Mouse (Mus musculus) olfactory bulb, adult 2 months (tissue): ENCODE data around the gene Gsc2. TPM values are rescaled to one million over a fixed set of nuclear protein-coding genes. Genes with fewer than 3 reads are reported as not detected.

Source experiments
- H3K27ac ChIP-seq: fragments of 200-500 bp; 2 replicates; pipeline ENCODE4 v1.5.1; 2012; ENCODE audit warnings: low read depth, low read length; ENCODE audit not compliant: insufficient read depth
- H3K4me1 ChIP-seq: fragments of 200-500 bp; 2 replicates; pipeline ENCODE4 v1.6.1; 2012; ENCODE audit warnings: low read length; ENCODE audit not compliant: control insufficient read depth, insufficient read depth
- H3K4me3 ChIP-seq: fragments of 200-500 bp; 2 replicates; pipeline ENCODE4 v1.5.1; 2012; ENCODE audit warnings: mild to moderate bottlenecking, low read depth, low read length, moderate library complexity; ENCODE audit not compliant: insufficient read depth
- CTCF ChIP-seq: fragments of 200-500 bp; IDR thresholded peaks from 2 replicates; pipeline ENCODE4 v1.5.1; 2012; ENCODE audit warnings: low read depth, mild to moderate bottlenecking, low read length, moderate library complexity; ENCODE audit not compliant: insufficient read depth
- POLR2A ChIP-seq: fragments of 200-500 bp; IDR thresholded peaks from 2 replicates; pipeline ENCODE4 v1.6.1; 2012; ENCODE audit warnings: mild to moderate bottlenecking, low read depth, low read length, moderate library complexity; ENCODE audit not compliant: insufficient read depth
- WGBS: fragments of 180-500 bp; shearing (Covaris S2); methylation state at CpG from one replicate; pipeline ENCODE4 v1.1.7; 2018; 5-methylcytosine and 5-hydroxymethylcytosine counted together
- polyA plus RNA-seq: library from polyadenylated mRNA; stranded (reverse); fragments of >200 nt; gene quantifications from 2 replicates; pipeline ENCODE4 v1.2.4, GENCODE M21; 2012; ENCODE audit warnings: low replicate concordance; ENCODE audit not compliant: missing spikeins, insufficient read depth, insufficient read length

The Gsc2 gene
- polyA plus RNA-seq, 1 experiment = not detected

DNA sequence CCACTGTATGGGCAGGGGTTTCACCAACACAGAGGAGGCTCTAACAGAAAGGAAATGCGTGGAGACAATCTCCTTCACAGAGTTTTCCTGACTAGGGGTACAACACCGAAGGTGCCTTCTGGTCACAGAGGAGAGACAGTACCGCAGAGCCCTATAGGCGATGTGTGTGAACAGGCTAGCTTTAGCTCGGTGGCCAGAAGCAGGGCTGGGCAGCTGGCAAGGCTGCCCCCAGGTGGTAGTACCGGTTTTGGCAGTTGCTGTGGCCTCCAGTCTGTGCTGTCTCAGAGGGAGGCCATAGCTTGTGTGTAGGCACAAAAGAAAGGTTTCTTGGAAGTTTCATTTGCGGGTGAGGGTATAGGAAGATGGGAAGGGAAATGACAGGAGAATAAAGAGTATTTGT is 24.0 kb upstream of the Gsc2 start:
- Histone ChIP-seq H3K27ac (no peak overlapping the region), H3K4me3 (no peak overlapping the region), H3K4me1 (peaks cover 2% of the 10 kb centered on the region; the same call in 1 of the 2 replicates)
- 18% methylated on average over 7 of the region's 7 CpGs for WGBS
- TF ChIP-seq POLR2A = no peak
- TF ChIP-seq CTCF = peak; percentile 59

DNA sequence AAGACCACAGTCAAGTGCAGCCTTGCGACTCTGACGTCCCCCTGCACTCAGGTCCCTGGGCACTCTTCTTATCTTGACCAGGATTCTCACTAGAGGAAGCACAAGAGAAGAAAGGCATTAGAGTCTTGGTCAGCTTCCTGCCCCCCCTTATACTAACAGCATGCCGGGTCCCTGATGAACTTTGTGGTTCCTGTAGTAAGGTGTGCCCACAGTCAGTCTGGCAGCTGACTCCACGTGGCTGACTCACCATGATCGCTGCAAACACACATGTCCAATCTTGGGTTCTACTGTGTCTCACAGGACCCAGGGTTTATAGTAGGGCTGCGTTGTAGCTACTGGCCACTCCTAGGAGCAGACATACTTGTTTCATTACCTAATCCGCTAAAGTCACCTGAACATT is 23.3 kb upstream of the Gsc2 start:
- 91% methylated on average over 7 of the region's 7 CpGs for WGBS
- TF ChIP-seq POLR2A (no peak), CTCF (no peak)
- Histone ChIP-seq H3K27ac (no peak overlapping the region), H3K4me3 (no peak overlapping the region), H3K4me1 (no peaks in the 10 kb centered on the region)

- no peak overlapping the region for H3K27ac ChIP-seq
- no peaks in the 10 kb centered on the region for H3K4me1 ChIP-seq
- 85% methylated on average over 10 of the region's 10 CpGs for WGBS
- H3K4me3 ChIP-seq = no peak overlapping the region
- TF ChIP-seq POLR2A (no peak), CTCF (no peak)
Measured at GRCm38 (mm10) chr16:17936776-17937175, 21.9 kb upstream of the Gsc2 start.

DNA sequence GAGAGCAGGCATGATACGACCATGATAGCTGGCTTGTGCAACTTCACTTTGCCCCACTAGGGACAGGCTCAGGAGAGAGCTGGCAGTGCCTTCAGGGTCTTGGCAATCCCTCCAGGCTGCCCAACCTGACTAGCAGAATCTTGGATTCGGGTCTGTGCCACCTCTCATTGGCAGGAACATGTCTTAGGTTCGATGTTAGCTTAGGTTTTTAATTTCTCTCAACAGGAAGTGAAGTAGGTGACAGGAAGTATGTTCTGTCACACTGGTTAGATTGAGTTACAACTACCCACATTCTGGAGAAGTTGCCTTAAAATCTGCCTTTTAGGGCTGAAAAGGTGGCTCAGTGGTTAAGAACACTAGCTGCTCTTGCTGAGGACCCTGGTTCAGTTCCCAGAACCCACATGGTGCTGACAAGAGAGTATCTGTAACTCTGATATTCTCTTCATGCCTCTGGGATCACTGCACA is 19.6 kb upstream of the Gsc2 start:
- no peak overlapping the region for H3K27ac ChIP-seq
- TF ChIP-seq POLR2A (no peak), CTCF (no peak)
- WGBS = 65% methylated on average over 3 of the region's 3 CpGs
- no peak overlapping the region for H3K4me3 ChIP-seq
- H3K4me1 ChIP-seq = no peaks in the 10 kb centered on the region

GRCm38 (mm10) chr16:17933594-17934444 is 19.0 kb upstream of the Gsc2 start:
- TF ChIP-seq POLR2A (no peak), CTCF (no peak)
- 73% methylated on average over 9 of the region's 9 CpGs for WGBS
- no peak overlapping the region for H3K4me3 ChIP-seq
- peaks cover under 1% of the 10 kb centered on the region for H3K4me1 ChIP-seq
- no peak overlapping the region for H3K27ac ChIP-seq

DNA sequence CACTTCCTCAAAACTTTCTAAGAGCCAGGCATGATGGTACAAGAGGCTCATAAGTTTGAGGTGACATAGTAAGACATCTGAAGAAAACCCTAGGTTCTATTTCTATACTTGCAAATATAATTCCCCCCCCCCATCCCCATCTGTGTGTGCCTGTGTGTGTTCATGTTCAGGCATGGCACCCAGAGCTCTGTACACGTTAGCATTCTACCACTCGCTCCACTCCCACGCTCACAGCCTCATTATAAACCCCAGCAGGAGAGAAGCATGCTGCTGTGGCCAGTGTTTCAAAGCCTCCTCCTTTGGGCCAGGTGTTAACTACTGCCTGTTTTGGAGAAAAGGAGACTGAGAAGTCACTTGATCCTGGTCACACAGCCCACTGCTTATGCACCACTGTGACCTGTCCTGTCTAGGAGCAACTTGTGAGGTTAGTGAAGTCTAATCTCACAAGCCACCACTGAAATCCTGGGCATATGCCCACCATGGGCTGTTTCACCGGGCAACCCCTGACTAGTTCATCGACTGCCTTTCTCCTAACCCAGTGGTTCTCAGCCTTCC is 17.1 kb upstream of the Gsc2 start:
- 62% methylated on average over 5 of the region's 5 CpGs for whole genome bisulfite sequencing
- TF ChIP-seq POLR2A (no peak), CTCF (no peak)
- H3K4me3 ChIP-seq = no peak overlapping the region
- H3K4me1 ChIP-seq = peaks cover 11% of the 10 kb centered on the region
- H3K27ac ChIP-seq = no peak overlapping the region

DNA sequence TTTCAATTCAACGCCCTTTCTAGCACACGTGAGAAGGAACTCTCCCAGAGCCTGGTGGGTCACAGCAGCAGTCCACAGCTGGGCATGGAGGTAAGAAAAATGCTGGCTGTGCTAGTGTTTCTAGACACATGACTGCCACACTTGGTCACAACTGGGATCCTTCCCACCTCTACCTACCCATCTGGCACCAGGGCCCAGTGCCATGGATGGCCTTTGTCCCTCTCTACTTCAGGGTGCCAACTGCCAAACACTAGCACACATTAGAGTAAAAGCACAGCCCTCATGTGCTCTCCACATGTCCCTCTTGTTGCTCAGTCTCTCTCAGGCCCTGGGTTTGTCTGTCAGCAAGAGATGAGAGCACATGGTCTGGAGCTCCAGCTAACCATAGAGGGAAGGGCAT is 14.8 kb upstream of the Gsc2 start:
- H3K4me3 ChIP-seq = no peak overlapping the region
- 53% methylated on average over 2 of the region's 2 CpGs for WGBS
- no peak overlapping the region for H3K27ac ChIP-seq
- H3K4me1 ChIP-seq = peaks cover 14% of the 10 kb centered on the region
- TF ChIP-seq POLR2A (no peak), CTCF (no peak)

- 9% methylated on average over 2 of the region's 2 CpGs for WGBS
- TF ChIP-seq POLR2A = no peak
- TF ChIP-seq CTCF = no peak
Measured at GRCm38 (mm10) chr16:17929211-17929610, 14.4 kb upstream of the Gsc2 start.

GRCm38 (mm10) chr16:17928627-17929104 is 13.8 kb upstream of the Gsc2 start:
- Histone ChIP-seq H3K4me3 (peak overlapping the region; percentile 77), H3K4me1 (peaks cover 14% of the 10 kb centered on the region), H3K27ac (peak overlapping the region; percentile 38)
- under 1% methylated on average over 9 of the region's 9 CpGs for WGBS
- TF ChIP-seq CTCF (peak; percentile 72), POLR2A (no peak)

More at GRCm38 (mm10) chr16:17929211-17929610, 14.4 kb upstream of the Gsc2 start:
- H3K4me1 ChIP-seq = peaks cover 14% of the 10 kb centered on the region
- H3K27ac ChIP-seq = no peak overlapping the region
- no peak overlapping the region for H3K4me3 ChIP-seq
